Mouse (Mus musculus): ENCODE measurements around the gene Pnrc2. TPM values are rescaled to one million over a fixed set of nuclear protein-coding genes. Genes with fewer than 3 reads are reported as not detected.

Pnrc2 gene
- polyA plus RNA-seq, 1 experiment from 2014 or later: 167 TPM

- DNase-seq (ENCODE audit: low spot score) (no peak), ATAC-seq (replicated peaks; ENCODE audit: low FRiP score, low TSS enrichment, low read depth) (no peak)
- Histone ChIP-seq H3K9ac (ENCODE audit: low read length) (no peak overlapping the region), H3K27ac (ENCODE audit: low read depth) (no peak overlapping the region), H3K27me3 (replicated peaks; ENCODE audit: control insufficient read depth, insufficient read depth, low read length) (no peaks in the 10 kb centered on the region), H3K4me3 (ENCODE audit: low read depth, low read length) (peak overlapping the region; percentile 17), H3K9me3 (ENCODE audit: control insufficient read depth, low read length) (no peaks in the 10 kb centered on the region), H3K36me3 (ENCODE audit: control insufficient read depth, insufficient read depth, low read length) (peaks cover 50% of the 10 kb centered on the region), H3K4me2 (ENCODE audit: low read length) (peak overlapping the region; percentile 71), H3K4me1 (replicated peaks; ENCODE audit: control insufficient read depth, insufficient read depth, low read length) (peaks cover 23% of the 10 kb centered on the region)
- WGBS: 29% methylated on average over 2 of the region's 2 CpGs
Measured at GRCm38 (mm10) chr4:135870227-135871023, 3.2 kb downstream of the Pnrc2 start.

- no peaks in the 10 kb centered on the region for H3K27me3 ChIP-seq (replicated peaks; ENCODE audit: control insufficient read depth, insufficient read depth, low read length)
- H3K36me3 ChIP-seq (ENCODE audit: control insufficient read depth, insufficient read depth, low read length): peaks cover 50% of the 10 kb centered on the region
- no peak for ATAC-seq (replicated peaks; ENCODE audit: low FRiP score, low TSS enrichment, low read depth)
- H3K27ac ChIP-seq (ENCODE audit: low read depth): no peak overlapping the region
- H3K4me3 ChIP-seq (ENCODE audit: low read depth, low read length): no peak overlapping the region
- H3K4me1 ChIP-seq (replicated peaks; ENCODE audit: control insufficient read depth, insufficient read depth, low read length): peaks cover 14% of the 10 kb centered on the region; the same call in 1 of the 2 replicates
- WGBS: 68% methylated on average over 2 of the region's 2 CpGs
- H3K9ac ChIP-seq (ENCODE audit: low read length): no peak overlapping the region
- DNase-seq (ENCODE audit: low spot score): peak; percentile 50
- no peak overlapping the region for H3K4me2 ChIP-seq (ENCODE audit: low read length)
- no peaks in the 10 kb centered on the region for H3K9me3 ChIP-seq (ENCODE audit: control insufficient read depth, low read length)
Measured at GRCm38 (mm10) chr4:135868996-135869395, 4.7 kb downstream of the Pnrc2 start.

DNA sequence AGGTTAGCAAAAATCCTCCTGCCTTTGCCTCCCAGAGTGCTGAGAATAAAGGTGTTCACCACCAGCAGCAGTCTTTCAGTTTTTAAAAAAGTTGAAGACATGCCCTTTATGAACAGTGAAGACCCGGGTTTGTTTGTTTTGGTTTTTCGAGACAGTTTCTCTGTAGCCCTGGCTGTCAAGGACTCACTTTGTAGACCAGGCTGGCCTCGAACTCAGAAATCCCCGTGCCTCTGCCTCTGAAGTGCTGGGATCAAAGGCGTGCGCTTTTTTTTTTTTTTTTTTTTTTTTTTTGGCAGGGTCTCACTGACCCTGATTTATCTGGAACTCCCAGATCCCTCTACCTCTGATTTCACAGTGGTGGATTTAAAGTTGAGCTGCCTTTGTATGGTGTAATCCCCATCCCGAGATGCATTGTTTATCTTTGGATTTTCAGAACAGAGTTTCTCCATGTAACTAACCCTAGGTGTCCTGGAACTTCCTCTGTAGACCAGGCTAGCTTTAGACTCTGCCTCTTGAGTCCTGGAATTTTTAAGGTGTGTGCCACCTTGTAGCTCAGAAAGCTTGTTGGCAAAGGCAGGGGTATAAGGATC, 16.0 kb downstream of the Pnrc2 start:
- WGBS: 4% methylated on average over 7 of the region's 7 CpGs
- Histone ChIP-seq H3K4me3 (ENCODE audit: low read depth, low read length) (peak overlapping the region; percentile 95), H3K9ac (ENCODE audit: low read length) (peak overlapping the region; percentile 97), H3K27me3 (replicated peaks; ENCODE audit: control insufficient read depth, insufficient read depth, low read length) (no peaks in the 10 kb centered on the region), H3K9me3 (ENCODE audit: control insufficient read depth, low read length) (no peaks in the 10 kb centered on the region), H3K4me2 (ENCODE audit: low read length) (peak overlapping the region; percentile 87), H3K4me1 (replicated peaks; ENCODE audit: control insufficient read depth, insufficient read depth, low read length) (peaks cover 40% of the 10 kb centered on the region), H3K36me3 (ENCODE audit: control insufficient read depth, insufficient read depth, low read length) (peaks cover 35% of the 10 kb centered on the region), H3K27ac (ENCODE audit: low read depth) (no peak overlapping the region)
- ATAC-seq (replicated peaks; ENCODE audit: low FRiP score, low TSS enrichment, low read depth): no peak
- DNase-seq (ENCODE audit: low spot score): peak; percentile 58

DNA sequence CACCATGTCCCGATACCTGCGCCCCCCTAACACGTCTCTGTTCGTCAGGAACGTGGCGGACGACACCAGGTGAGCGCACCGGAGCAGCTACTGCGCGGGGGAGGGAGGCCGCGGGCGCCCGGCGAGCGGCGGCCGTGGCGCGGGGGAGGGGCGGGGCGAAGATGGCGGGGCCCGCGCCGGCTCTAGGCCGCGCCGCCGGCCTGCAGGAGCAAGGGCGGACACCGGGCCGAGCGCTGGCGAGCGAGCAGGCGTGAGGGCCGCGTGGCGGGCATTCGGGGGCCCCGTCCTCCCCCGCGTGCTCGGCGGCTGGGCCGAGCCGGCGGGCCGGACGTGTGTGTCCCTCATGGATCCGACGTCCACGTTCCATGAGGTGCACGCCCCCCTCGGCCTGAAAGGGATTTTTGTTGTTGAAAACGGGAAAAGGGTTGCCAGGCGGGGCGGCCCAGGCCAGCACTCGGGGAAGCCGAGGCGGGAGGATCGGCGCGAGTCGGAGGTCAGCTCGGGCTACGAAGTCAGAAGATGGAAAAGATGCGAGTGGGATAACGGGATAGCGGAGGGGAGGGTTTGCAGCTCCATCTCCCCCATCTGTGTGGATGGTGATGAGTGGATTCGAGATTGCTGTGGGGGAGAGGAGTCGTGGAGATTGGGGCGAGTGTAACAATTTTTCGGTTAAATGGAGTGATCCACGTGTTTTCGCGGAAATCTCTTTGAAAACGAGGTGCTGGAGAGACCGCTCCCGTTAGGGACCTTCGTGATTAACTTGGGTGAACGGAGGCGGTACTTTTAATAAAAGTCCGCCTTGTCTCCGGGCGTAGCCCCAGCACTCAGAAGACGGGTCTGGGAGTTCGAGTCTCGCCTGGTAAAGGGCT, 17.2 kb downstream of the Pnrc2 start:
- DNase-seq (ENCODE audit: low spot score) (peak; percentile 87), ATAC-seq (replicated peaks; ENCODE audit: low FRiP score, low TSS enrichment, low read depth) (peak; percentile 70)
- Histone ChIP-seq H3K36me3 (ENCODE audit: control insufficient read depth, insufficient read depth, low read length) (peaks cover 22% of the 10 kb centered on the region), H3K27me3 (replicated peaks; ENCODE audit: control insufficient read depth, insufficient read depth, low read length) (no peaks in the 10 kb centered on the region), H3K9me3 (ENCODE audit: control insufficient read depth, low read length) (no peaks in the 10 kb centered on the region), H3K9ac (ENCODE audit: low read length) (peak overlapping the region; percentile 97), H3K4me1 (replicated peaks; ENCODE audit: control insufficient read depth, insufficient read depth, low read length) (peaks cover 38% of the 10 kb centered on the region), H3K4me2 (ENCODE audit: low read length) (peak overlapping the region; percentile 87), H3K4me3 (ENCODE audit: low read depth, low read length) (peak overlapping the region; percentile 95), H3K27ac (ENCODE audit: low read depth) (peak overlapping the region; percentile 99)
- under 1% methylated on average over 71 of the region's 91 CpGs for WGBS

- Histone ChIP-seq H3K4me1 (replicated peaks; ENCODE audit: control insufficient read depth, insufficient read depth, low read length) (peaks cover 38% of the 10 kb centered on the region), H3K9me3 (ENCODE audit: control insufficient read depth, low read length) (no peaks in the 10 kb centered on the region), H3K4me3 (ENCODE audit: low read depth, low read length) (peak within 1 kb of the TSS; percentile 95), H3K36me3 (ENCODE audit: control insufficient read depth, insufficient read depth, low read length) (peaks cover 21% of the 10 kb centered on the region), H3K27ac (ENCODE audit: low read depth) (peak within 1 kb of the TSS; percentile 99), H3K27me3 (replicated peaks; ENCODE audit: control insufficient read depth, insufficient read depth, low read length) (no peaks in the 10 kb centered on the region), H3K9ac (ENCODE audit: low read length) (peak within 1 kb of the TSS; percentile 97), H3K4me2 (ENCODE audit: low read length) (peak within 1 kb of the TSS; percentile 94)
- WGBS: under 1% methylated on average over 65 of the region's 67 CpGs
- DNase-seq (ENCODE audit: low spot score): peak; percentile 97
- peak; percentile 96 for ATAC-seq (replicated peaks; ENCODE audit: low FRiP score, low TSS enrichment, low read depth)
Measured at GRCm38 (mm10) chr4:135855536-135856222, 18.0 kb downstream of the Pnrc2 start, which contains the start of gene Srsf10. Gene Srsf10, plus strand, starts transcription at chr4:135855747.

- Histone ChIP-seq H3K4me1 (replicated peaks; ENCODE audit: control insufficient read depth, insufficient read depth, low read length) (peaks cover 36% of the 10 kb centered on the region), H3K9me3 (ENCODE audit: control insufficient read depth, low read length) (no peaks in the 10 kb centered on the region), H3K4me2 (ENCODE audit: low read length) (peak overlapping the region; percentile 94), H3K27me3 (replicated peaks; ENCODE audit: control insufficient read depth, insufficient read depth, low read length) (no peaks in the 10 kb centered on the region), H3K4me3 (ENCODE audit: low read depth, low read length) (peak overlapping the region; percentile 95), H3K9ac (ENCODE audit: low read length) (peak overlapping the region; percentile 97), H3K27ac (ENCODE audit: low read depth) (peak overlapping the region; percentile 99), H3K36me3 (ENCODE audit: control insufficient read depth, insufficient read depth, low read length) (peaks cover 17% of the 10 kb centered on the region)
- DNase-seq (ENCODE audit: low spot score) (no peak), ATAC-seq (replicated peaks; ENCODE audit: low FRiP score, low TSS enrichment, low read depth) (peak; percentile 6; the same call in 1 of the 2 replicates)
- 7% methylated on average over 6 of the region's 6 CpGs for WGBS
Measured at GRCm38 (mm10) chr4:135855080-135855479, 18.6 kb downstream of the Pnrc2 start.

GRCm38 (mm10) chr4:135854630-135855029, 19.0 kb downstream of the Pnrc2 start:
- ATAC-seq (replicated peaks; ENCODE audit: low FRiP score, low TSS enrichment, low read depth): no peak
- no peaks in the 10 kb centered on the region for H3K9me3 ChIP-seq (ENCODE audit: control insufficient read depth, low read length)
- peak overlapping the region; percentile 94 for H3K4me2 ChIP-seq (ENCODE audit: low read length)
- peaks cover 13% of the 10 kb centered on the region for H3K36me3 ChIP-seq (ENCODE audit: control insufficient read depth, insufficient read depth, low read length)
- H3K4me3 ChIP-seq (ENCODE audit: low read depth, low read length): peak overlapping the region; percentile 95; the same call in 1 of the 2 replicates
- no peaks in the 10 kb centered on the region for H3K27me3 ChIP-seq (replicated peaks; ENCODE audit: control insufficient read depth, insufficient read depth, low read length)
- peak overlapping the region; percentile 97 for H3K9ac ChIP-seq (ENCODE audit: low read length)
- H3K27ac ChIP-seq (ENCODE audit: low read depth): peak overlapping the region; percentile 99
- 73% methylated on average over 11 of the region's 11 CpGs for WGBS
- peak; percentile 50 for DNase-seq (ENCODE audit: low spot score)
- H3K4me1 ChIP-seq (replicated peaks; ENCODE audit: control insufficient read depth, insufficient read depth, low read length): peaks cover 32% of the 10 kb centered on the region
